Mouse (Mus musculus): ENCODE results near the gene BC049352.

BC049352 gene

GRCm38 (mm10) chr9:45189661-45190174, 7.9 kb downstream of the BC049352 start:
- no peak for DNase-seq (ENCODE audit: low spot score in 2 of 2)

GRCm38 (mm10) chr9:45195468-45195867, 13.7 kb downstream of the BC049352 start:
- DNase-seq (ENCODE audit: low spot score in 2 of 2) = no peak

- peak; percentile 56 to 73 for DNase-seq (ENCODE audit: low spot score in 2 of 2)
Measured at GRCm38 (mm10) chr9:45196125-45196830, 14.5 kb downstream of the BC049352 start.

- DNase-seq (ENCODE audit: low spot score in 2 of 2) = no peak
Measured at GRCm38 (mm10) chr9:45197549-45197948, 15.7 kb downstream of the BC049352 start.

- no peak for DNase-seq (ENCODE audit: low spot score in 2 of 2)
Measured at GRCm38 (mm10) chr9:45201319-45201947, 19.6 kb downstream of the BC049352 start.

- DNase-seq (ENCODE audit: low spot score in 2 of 2) = no peak
Measured at GRCm38 (mm10) chr9:45202021-45202798, 20.4 kb downstream of the BC049352 start.

GRCm38 (mm10) chr9:45203797-45204410, 22.1 kb downstream of the BC049352 start, which contains the start of gene Tmprss4:
TSS of gene Tmprss4 (minus strand) at chr9:45204092.
- DNase-seq (ENCODE audit: low spot score in 2 of 2) = no peak

- no peak for DNase-seq (ENCODE audit: low spot score in 2 of 2)
Measured at GRCm38 (mm10) chr9:45205143-45205542, 23.3 kb downstream of the BC049352 start.

GRCm38 (mm10) chr9:45206121-45206520, 24.3 kb downstream of the BC049352 start:
- DNase-seq (ENCODE audit: low spot score in 2 of 2) = no peak

GRCm38 (mm10) chr9:45207015-45207743, 25.4 kb downstream of the BC049352 start:
- DNase-seq (ENCODE audit: low spot score in 2 of 2) = no peak

GRCm38 (mm10) chr9:45212001-45212400, 30.2 kb downstream of the BC049352 start:
- DNase-seq (ENCODE audit: low spot score in 2 of 2) = no peak

- peak in 1 of 2 experiments; percentile 40 for DNase-seq (ENCODE audit: low spot score in 2 of 2)
Measured at GRCm38 (mm10) chr9:45215526-45216179, 33.8 kb downstream of the BC049352 start.

- no peak for DNase-seq (ENCODE audit: low spot score in 2 of 2)
Measured at GRCm38 (mm10) chr9:45219644-45220043, 37.8 kb downstream of the BC049352 start.

- DNase-seq (ENCODE audit: low spot score in 2 of 2) = peak; percentile 87 to 99
Measured at GRCm38 (mm10) chr9:45221567-45221966, 39.8 kb downstream of the BC049352 start.

GRCm38 (mm10) chr9:45229359-45229758, 47.6 kb downstream of the BC049352 start:
- DNase-seq (ENCODE audit: low spot score in 2 of 2) = no peak

GRCm38 (mm10) chr9:45235668-45236227, 53.9 kb downstream of the BC049352 start:
- no peak for DNase-seq (ENCODE audit: low spot score in 2 of 2)

GRCm38 (mm10) chr9:45236744-45237143, 54.9 kb downstream of the BC049352 start:
- DNase-seq (ENCODE audit: low spot score in 2 of 2) = no peak

GRCm38 (mm10) chr9:45241397-45241796, 59.6 kb downstream of the BC049352 start:
- no peak for DNase-seq (ENCODE audit: low spot score in 2 of 2)

- no peak for DNase-seq (ENCODE audit: low spot score in 2 of 2)
Measured at GRCm38 (mm10) chr9:45245432-45245831, 63.6 kb downstream of the BC049352 start.

- DNase-seq (ENCODE audit: low spot score in 2 of 2) = no peak
Measured at GRCm38 (mm10) chr9:45246060-45246459, 64.3 kb downstream of the BC049352 start.
